Mouse (Mus musculus) C2C12 (cell line): ENCODE data around the gene Aven.

Source experiments
- CEBPB ChIP-seq: IDR thresholded peaks from one replicate; pipeline ENCODE4 v1.6.1; 2011; ENCODE audit warnings: low read depth, mild to moderate bottlenecking, control low read depth, moderate library complexity
- CTCF ChIP-seq: IDR thresholded peaks from one replicate; pipeline ENCODE4 v1.5.1; 2011; ENCODE audit not compliant: control insufficient read depth, insufficient read depth, insufficient read length
- MYOD1 ChIP-seq: IDR thresholded peaks from one replicate; pipeline ENCODE4 v1.6.1; 2011; ENCODE audit warnings: low read depth; ENCODE audit not compliant: control insufficient read depth, insufficient read length
- MYOG ChIP-seq: IDR thresholded peaks from one replicate; pipeline ENCODE4 v1.6.1; 2011; ENCODE audit not compliant: control insufficient read depth, insufficient read length; ENCODE audit errors: extremely low read depth
- USF1 ChIP-seq: IDR thresholded peaks from one replicate; pipeline ENCODE4 v1.6.1; 2011; ENCODE audit warnings: low read depth, mild to moderate bottlenecking, control low read depth, moderate library complexity

DNA sequence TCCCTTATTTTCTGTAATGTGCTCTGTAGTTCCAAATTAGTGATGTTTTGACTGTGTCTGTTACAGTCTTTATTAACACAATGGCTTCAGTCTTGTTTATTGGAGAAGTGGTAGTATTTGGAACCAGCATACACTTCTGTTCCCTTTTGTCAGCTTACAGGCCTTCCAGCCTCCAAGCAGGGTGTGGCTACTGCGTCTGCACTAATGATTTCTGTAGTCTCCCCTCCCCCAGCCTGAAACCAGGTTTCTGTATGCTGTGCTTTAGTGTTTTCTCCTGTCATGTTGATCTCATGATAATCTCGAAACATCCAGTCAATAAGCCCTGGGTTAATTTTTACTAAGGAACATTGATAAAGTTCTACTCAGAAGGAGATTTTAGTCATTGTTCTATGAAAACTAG is 100.6 kb downstream of the Aven start:
- TF ChIP-seq CTCF (no peak), MYOG (no peak), USF1 (no peak), MYOD1 (no peak), CEBPB (no peak)
